Mouse (Mus musculus): ENCODE measurements around the gene Acot2. TPM values are rescaled to one million over a fixed set of nuclear protein-coding genes. Genes with fewer than 3 reads are reported as not detected.
A peak's percentile ranks its signal among the peaks of the same experiment; 100 is the strongest.
"Not testable (repeated sequence)": the region's sequence is repeated elsewhere in the genome, so short reads cannot be mapped to it uniquely, and the experiment has no call there.

Gene Acot2
- polyA plus RNA-seq, 1 experiment from 2014 or later: 11.8 TPM

GRCm38 (mm10) chr12:84028328-84028727, 40.7 kb downstream of the Acot2 start:
- H3K27ac ChIP-seq; ATAC-seq (replicated peaks); H3K9me3 ChIP-seq; H3K36me3 ChIP-seq (replicated peaks); H3K4me2 ChIP-seq; H3K4me3 ChIP-seq; H3K4me1 ChIP-seq; H3K27me3 ChIP-seq (replicated peaks); H3K9ac ChIP-seq: not testable (repeated sequence)
- 37% methylated on average over 3 of the region's 3 CpGs for WGBS

- WGBS: 95% methylated on average over 1 of the region's 1 CpGs
- H3K4me2 ChIP-seq; H3K9ac ChIP-seq; H3K4me3 ChIP-seq; H3K27me3 ChIP-seq (replicated peaks); H3K4me1 ChIP-seq; ATAC-seq (replicated peaks); H3K36me3 ChIP-seq (replicated peaks); H3K9me3 ChIP-seq; H3K27ac ChIP-seq: not testable (repeated sequence)
Measured at GRCm38 (mm10) chr12:84029043-84029442, 41.4 kb downstream of the Acot2 start.

GRCm38 (mm10) chr12:84030659-84031332, 43.1 kb downstream of the Acot2 start:
- H3K36me3 ChIP-seq (replicated peaks): no peaks in the 10 kb centered on the region
- no peaks in the 10 kb centered on the region for H3K27me3 ChIP-seq (replicated peaks)
- H3K4me1 ChIP-seq: no peaks in the 10 kb centered on the region
- no peak overlapping the region for H3K9ac ChIP-seq
- H3K4me3 ChIP-seq: no peak overlapping the region
- H3K4me2 ChIP-seq: no peak overlapping the region
- WGBS: 76% methylated on average over 4 of the region's 4 CpGs
- no peak overlapping the region for H3K27ac ChIP-seq
- peak; percentile 69 for ATAC-seq (replicated peaks)
- H3K9me3 ChIP-seq: no peaks in the 10 kb centered on the region

GRCm38 (mm10) chr12:84032854-84033253, 45.2 kb downstream of the Acot2 start:
- H3K27ac ChIP-seq: no peak overlapping the region
- no peak overlapping the region for H3K4me2 ChIP-seq
- 89% methylated on average over 4 of the region's 4 CpGs for WGBS
- ATAC-seq (replicated peaks): no peak
- no peak overlapping the region for H3K9ac ChIP-seq
- no peaks in the 10 kb centered on the region for H3K4me1 ChIP-seq
- H3K36me3 ChIP-seq (replicated peaks): no peaks in the 10 kb centered on the region
- 0 out of 2 replicates have a peak, but pooled peaks cover 4% of the 10 kb centered on the region for H3K27me3 ChIP-seq (replicated peaks)
- no peaks in the 10 kb centered on the region for H3K9me3 ChIP-seq
- H3K4me3 ChIP-seq: no peak overlapping the region

GRCm38 (mm10) chr12:84033302-84033701, 45.6 kb downstream of the Acot2 start:
- ATAC-seq (replicated peaks); H3K4me3 ChIP-seq; H3K9ac ChIP-seq; H3K9me3 ChIP-seq; H3K27ac ChIP-seq; H3K36me3 ChIP-seq (replicated peaks); H3K27me3 ChIP-seq (replicated peaks); H3K4me1 ChIP-seq; H3K4me2 ChIP-seq: not testable (repeated sequence)
- 79% methylated on average over 2 of the region's 2 CpGs for WGBS

- Histone ChIP-seq H3K9ac (no peak overlapping the region), H3K27me3 (replicated peaks) (0 out of 2 replicates have a peak, but pooled peaks cover 4% of the 10 kb centered on the region), H3K36me3 (replicated peaks) (no peaks in the 10 kb centered on the region), H3K4me2 (no peak overlapping the region), H3K4me1 (no peaks in the 10 kb centered on the region), H3K27ac (no peak overlapping the region), H3K4me3 (no peak overlapping the region), H3K9me3 (no peaks in the 10 kb centered on the region)
- WGBS: 80% methylated on average over 4 of the region's 4 CpGs
- no peak for ATAC-seq (replicated peaks)
Measured at GRCm38 (mm10) chr12:84034108-84034507, 46.4 kb downstream of the Acot2 start.

- peak within 1 kb of the TSS; percentile 48 for H3K9ac ChIP-seq
- WGBS: 7% methylated on average over 32 of the region's 32 CpGs
- H3K36me3 ChIP-seq (replicated peaks); ATAC-seq (replicated peaks); H3K27ac ChIP-seq; H3K4me1 ChIP-seq; H3K27me3 ChIP-seq (replicated peaks); H3K9me3 ChIP-seq: not testable (repeated sequence)
- peak within 1 kb of the TSS; percentile 45 for H3K4me3 ChIP-seq
- H3K4me2 ChIP-seq: peak within 1 kb of the TSS; percentile 66
Measured at GRCm38 (mm10) chr12:84038241-84038640, 50.6 kb downstream of the Acot2 start, which contains the start of gene Acot4. Gene Acot4 (plus strand): TSS chr12:84038379.

- not testable (repeated sequence) for H3K27me3 ChIP-seq (replicated peaks); H3K9me3 ChIP-seq; H3K4me1 ChIP-seq; H3K27ac ChIP-seq; H3K36me3 ChIP-seq (replicated peaks)
- H3K4me3 ChIP-seq: peak within 1 kb of the TSS; percentile 45
- peak within 1 kb of the TSS; percentile 48 for H3K9ac ChIP-seq
- peak; percentile 45; the same call in 1 of the 2 replicates for ATAC-seq (replicated peaks)
- peak within 1 kb of the TSS; percentile 66 for H3K4me2 ChIP-seq
- 2% methylated on average over 39 of the region's 39 CpGs for WGBS
Measured at GRCm38 (mm10) chr12:84038691-84039111, 51.0 kb downstream of the Acot2 start, which contains the start of gene Gm49366. Gene Gm49366 (plus strand): TSS chr12:84038935.

GRCm38 (mm10) chr12:84042248-84042647, 54.6 kb downstream of the Acot2 start:
- Histone ChIP-seq H3K36me3 (replicated peaks) (no peaks in the 10 kb centered on the region), H3K9ac (no peak overlapping the region)
- no peak for ATAC-seq (replicated peaks)

More at GRCm38 (mm10) chr12:84042248-84042647, 54.6 kb downstream of the Acot2 start:
- Histone ChIP-seq H3K9me3 (no peaks in the 10 kb centered on the region), H3K4me3 (no peak overlapping the region), H3K4me1 (no peaks in the 10 kb centered on the region), H3K4me2 (no peak overlapping the region), H3K27me3 (replicated peaks) (0 out of 2 replicates have a peak, but pooled peaks cover 4% of the 10 kb centered on the region), H3K27ac (no peak overlapping the region)
- 94% methylated on average over 5 of the region's 5 CpGs for WGBS

Other genes with a start within 250 kb of the Acot2 start
- gene Papln, start 224.2 kb upstream of the Acot2 start, polyA plus RNA-seq (2015; fragmentation: Nextera tagmentation; extraction: Ambion mirVana): 0.22 and 0.28 TPM in 2 replicates
- 16.0 and 17.5 TPM in 2 replicates for gene Numb, start 65.9 kb upstream of the Acot2 start, polyA plus RNA-seq (2015; fragmentation: Nextera tagmentation; extraction: Ambion mirVana)
- 10.6 and 12.7 TPM in 2 replicates for gene Riox1, start 37.3 kb upstream of the Acot2 start, polyA plus RNA-seq (2015; fragmentation: Nextera tagmentation; extraction: Ambion mirVana)
- 0.09 TPM in 1 of 2 replicates, not detected in the other for gene Heatr4, start 3.0 kb upstream of the Acot2 start, polyA plus RNA-seq (2015; fragmentation: Nextera tagmentation; extraction: Ambion mirVana)
- gene Acot1, start 21.6 kb downstream of the Acot2 start, polyA plus RNA-seq (2015; fragmentation: Nextera tagmentation; extraction: Ambion mirVana): 69.7 and 83.0 TPM in 2 replicates
- gene Acot4, start 50.5 kb downstream of the Acot2 start, polyA plus RNA-seq (2015; fragmentation: Nextera tagmentation; extraction: Ambion mirVana): 0.27 and 0.71 TPM in 2 replicates
- gene Gm49366, start 51.1 kb downstream of the Acot2 start, polyA plus RNA-seq (2015; fragmentation: Nextera tagmentation; extraction: Ambion mirVana): not detected in 2 replicates
- 0.96 and 2.4 TPM in 2 replicates for gene Acot3, start 64.3 kb downstream of the Acot2 start, polyA plus RNA-seq (2015; fragmentation: Nextera tagmentation; extraction: Ambion mirVana)
- 0.13 and 0.15 TPM in 2 replicates for gene Acot5, start 81.5 kb downstream of the Acot2 start, polyA plus RNA-seq (2015; fragmentation: Nextera tagmentation; extraction: Ambion mirVana)
- gene Acot6, start 112.8 kb downstream of the Acot2 start, polyA plus RNA-seq (2015; fragmentation: Nextera tagmentation; extraction: Ambion mirVana): 1.1 and 1.3 TPM in 2 replicates
- 8.2 and 10.8 TPM in 2 replicates for gene Dnal1, start 126.5 kb downstream of the Acot2 start, polyA plus RNA-seq (2015; fragmentation: Nextera tagmentation; extraction: Ambion mirVana)
- gene Pnma1, start 160.6 kb downstream of the Acot2 start, polyA plus RNA-seq (2015; fragmentation: Nextera tagmentation; extraction: Ambion mirVana): 6.5 and 7.7 TPM in 2 replicates
- 4.3 and 4.4 TPM in 2 replicates for gene Elmsan1, start 231.0 kb downstream of the Acot2 start, polyA plus RNA-seq (2015; fragmentation: Nextera tagmentation; extraction: Ambion mirVana)